Mouse (Mus musculus): Measurements from ENCODE around the gene Irf1. TPM values are rescaled to one million over a fixed set of nuclear protein-coding genes. Genes with fewer than 3 reads are reported as not detected.
A peak's percentile ranks its signal among the peaks of the same experiment; 100 is the strongest.

Irf1 gene
- polyA plus RNA-seq, 1 experiment from 2014 or later: 52.5 TPM

- Histone ChIP-seq H3K27ac (ENCODE audit: low read length) (no peak overlapping the region), H3K4me1 (ENCODE audit: insufficient read depth, low read depth, low read length) (no peaks in the 10 kb centered on the region), H3K36me3 (ENCODE audit: insufficient read depth, low read length) (no peaks in the 10 kb centered on the region), H3K4me3 (ENCODE audit: low read depth, low read length) (no peak overlapping the region), H3K9ac (replicated peaks; ENCODE audit: low read depth) (no peak overlapping the region), H3K27me3 (replicated peaks; ENCODE audit: insufficient read depth, low read length) (no peaks in the 10 kb centered on the region), H3K4me2 (replicated peaks; ENCODE audit: low read depth, low read length) (no peak overlapping the region), H3K9me3 (ENCODE audit: low read length) (no peaks in the 10 kb centered on the region)
- DNase-seq (ENCODE audit: low spot score): no peak
- no peak for TF ChIP-seq EP300 (IDR thresholded peaks at IDR 0.05)
- no peak for TF ChIP-seq CTCF (IDR thresholded peaks at IDR 0.05)
- no peak for ATAC-seq
- WGBS: 61% methylated on average over 18 of the region's 18 CpGs
Measured at GRCm38 (mm10) chr11:53734970-53735681, 34.7 kb upstream of the Irf1 start.

GRCm38 (mm10) chr11:53735682-53736245 lies 34.0 kb upstream of the Irf1 start:
- Histone ChIP-seq H3K36me3 (ENCODE audit: insufficient read depth, low read length) (no peaks in the 10 kb centered on the region), H3K4me2 (replicated peaks; ENCODE audit: low read depth, low read length) (peak overlapping the region; percentile 29; the same call in 1 of the 2 replicates), H3K27ac (ENCODE audit: low read length) (no peak overlapping the region), H3K9ac (replicated peaks; ENCODE audit: low read depth) (no peak overlapping the region), H3K4me3 (ENCODE audit: low read depth, low read length) (no peak overlapping the region), H3K9me3 (ENCODE audit: low read length) (no peaks in the 10 kb centered on the region), H3K27me3 (replicated peaks; ENCODE audit: insufficient read depth, low read length) (no peaks in the 10 kb centered on the region), H3K4me1 (ENCODE audit: insufficient read depth, low read depth, low read length) (no peaks in the 10 kb centered on the region)
- TF ChIP-seq EP300 (IDR thresholded peaks at IDR 0.05) (no peak), CTCF (IDR thresholded peaks at IDR 0.05) (peak; percentile 97)
- WGBS: 23% methylated on average over 17 of the region's 17 CpGs
- ATAC-seq (peak; percentile 77), DNase-seq (ENCODE audit: low spot score) (peak; percentile 79)

- H3K4me2 ChIP-seq (replicated peaks; ENCODE audit: low read depth, low read length): no peak overlapping the region
- H3K4me1 ChIP-seq (ENCODE audit: insufficient read depth, low read depth, low read length): no peaks in the 10 kb centered on the region
- no peaks in the 10 kb centered on the region for H3K27me3 ChIP-seq (replicated peaks; ENCODE audit: insufficient read depth, low read length)
- no peaks in the 10 kb centered on the region for H3K36me3 ChIP-seq (ENCODE audit: insufficient read depth, low read length)
- H3K9me3 ChIP-seq (ENCODE audit: low read length): no peaks in the 10 kb centered on the region
- DNase-seq (ENCODE audit: low spot score) (peak; percentile 96), ATAC-seq (peak; percentile 89)
- 0 out of 2 replicates have a peak overlapping the region, but pooled peaks have one; percentile 45 for H3K27ac ChIP-seq (ENCODE audit: low read length)
- 44% methylated on average over 14 of the region's 14 CpGs for WGBS
- H3K9ac ChIP-seq (replicated peaks; ENCODE audit: low read depth): no peak overlapping the region
- no peak overlapping the region for H3K4me3 ChIP-seq (ENCODE audit: low read depth, low read length)
- TF ChIP-seq CTCF (IDR thresholded peaks at IDR 0.05): peak; percentile 87
- no peak for TF ChIP-seq EP300 (IDR thresholded peaks at IDR 0.05)
Measured at GRCm38 (mm10) chr11:53736771-53737572, 32.8 kb upstream of the Irf1 start.

GRCm38 (mm10) chr11:53737573-53737946 lies 32.3 kb upstream of the Irf1 start:
- no peaks in the 10 kb centered on the region for H3K36me3 ChIP-seq (ENCODE audit: insufficient read depth, low read length)
- peak; percentile 74 for ATAC-seq
- H3K4me2 ChIP-seq (replicated peaks; ENCODE audit: low read depth, low read length): no peak overlapping the region
- H3K4me1 ChIP-seq (ENCODE audit: insufficient read depth, low read depth, low read length): no peaks in the 10 kb centered on the region
- 21% methylated on average over 6 of the region's 6 CpGs for WGBS
- H3K27ac ChIP-seq (ENCODE audit: low read length): 0 out of 2 replicates have a peak overlapping the region, but pooled peaks have one; percentile 45
- no peak overlapping the region for H3K9ac ChIP-seq (replicated peaks; ENCODE audit: low read depth)
- peak; percentile 72 for TF ChIP-seq CTCF (IDR thresholded peaks at IDR 0.05)
- TF ChIP-seq EP300 (IDR thresholded peaks at IDR 0.05): no peak
- no peaks in the 10 kb centered on the region for H3K9me3 ChIP-seq (ENCODE audit: low read length)
- H3K4me3 ChIP-seq (ENCODE audit: low read depth, low read length): no peak overlapping the region
- peak; percentile 66 for DNase-seq (ENCODE audit: low spot score)
- H3K27me3 ChIP-seq (replicated peaks; ENCODE audit: insufficient read depth, low read length): no peaks in the 10 kb centered on the region

- H3K4me3 ChIP-seq (ENCODE audit: low read depth, low read length): no peak overlapping the region
- no peak overlapping the region for H3K4me2 ChIP-seq (replicated peaks; ENCODE audit: low read depth, low read length)
- no peak overlapping the region for H3K27ac ChIP-seq (ENCODE audit: low read length)
- DNase-seq (ENCODE audit: low spot score) (peak; percentile 58), ATAC-seq (peak; percentile 44)
- no peak overlapping the region for H3K9ac ChIP-seq (replicated peaks; ENCODE audit: low read depth)
- no peaks in the 10 kb centered on the region for H3K9me3 ChIP-seq (ENCODE audit: low read length)
- 25% methylated on average over 5 of the region's 5 CpGs for WGBS
- no peaks in the 10 kb centered on the region for H3K36me3 ChIP-seq (ENCODE audit: insufficient read depth, low read length)
- no peaks in the 10 kb centered on the region for H3K27me3 ChIP-seq (replicated peaks; ENCODE audit: insufficient read depth, low read length)
- TF ChIP-seq CTCF (IDR thresholded peaks at IDR 0.05) (peak; percentile 66), EP300 (IDR thresholded peaks at IDR 0.05) (no peak; the same call in 1 of the 2 replicates)
- H3K4me1 ChIP-seq (ENCODE audit: insufficient read depth, low read depth, low read length): no peaks in the 10 kb centered on the region
Measured at GRCm38 (mm10) chr11:53742353-53742752, 27.5 kb upstream of the Irf1 start.

GRCm38 (mm10) chr11:53745260-53745659 lies 24.6 kb upstream of the Irf1 start:
- ATAC-seq: no peak
- 76% methylated on average over 2 of the region's 2 CpGs for WGBS
- TF ChIP-seq EP300 (IDR thresholded peaks at IDR 0.05) (no peak), CTCF (IDR thresholded peaks at IDR 0.05) (peak; percentile 25)

More at GRCm38 (mm10) chr11:53745260-53745659, 24.6 kb upstream of the Irf1 start:
- Histone ChIP-seq H3K9ac (replicated peaks; ENCODE audit: low read depth) (no peak overlapping the region), H3K4me1 (ENCODE audit: insufficient read depth, low read depth, low read length) (no peaks in the 10 kb centered on the region), H3K4me3 (ENCODE audit: low read depth, low read length) (no peak overlapping the region), H3K4me2 (replicated peaks; ENCODE audit: low read depth, low read length) (no peak overlapping the region), H3K9me3 (ENCODE audit: low read length) (no peaks in the 10 kb centered on the region), H3K27ac (ENCODE audit: low read length) (no peak overlapping the region), H3K27me3 (replicated peaks; ENCODE audit: insufficient read depth, low read length) (no peaks in the 10 kb centered on the region), H3K36me3 (ENCODE audit: insufficient read depth, low read length) (no peaks in the 10 kb centered on the region)
- no peak for DNase-seq (ENCODE audit: low spot score)
